Mouse (Mus musculus) cerebellum, adult 9-10 months (tissue): ENCODE results near the gene Gm49354.
"Not testable (repeated sequence)": the region's sequence is repeated elsewhere in the genome, so short reads cannot be mapped to it uniquely, and the experiment has no call there.

ENCODE experiments used
- DNase-seq: peaks from one replicate; pipeline ENCODE4 v3.0.0; 2022

Gene Gm49354

GRCm38 (mm10) chr13:59782145-59782544 is at the start of gene Gm49354:
Gene Gm49354, minus strand, starts transcription at chr13:59782245.
- no peak for DNase-seq

DNA sequence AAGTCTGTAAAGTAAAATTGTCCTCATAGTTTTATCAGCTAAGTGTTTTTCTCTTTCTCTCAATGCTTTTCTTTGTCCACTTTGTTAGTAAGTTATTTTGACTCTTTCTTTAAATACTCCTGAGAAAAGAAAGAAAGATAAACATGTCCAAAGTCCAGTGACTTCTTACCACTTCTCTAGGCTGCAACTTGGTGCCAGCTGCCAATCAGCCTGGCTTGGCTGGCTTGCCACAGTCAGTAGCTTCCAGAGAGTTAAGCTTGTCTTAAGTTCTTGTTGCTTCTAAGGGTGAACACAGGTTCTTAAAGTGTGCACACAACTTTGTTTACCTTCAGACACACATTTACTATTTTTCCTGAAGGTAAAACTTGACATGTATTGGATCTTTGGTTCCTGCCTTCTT is 43.9 kb upstream of the Gm49354 start:
- no peak for DNase-seq

- peak; percentile 90 for DNase-seq
These were observed 40.7 kb upstream of the Gm49354 start, which contains the start of gene Tut7 for GRCm38 (mm10) chr13:59822507-59823462. Gene Tut7, minus strand, starts transcription at chr13:59823147.

DNA sequence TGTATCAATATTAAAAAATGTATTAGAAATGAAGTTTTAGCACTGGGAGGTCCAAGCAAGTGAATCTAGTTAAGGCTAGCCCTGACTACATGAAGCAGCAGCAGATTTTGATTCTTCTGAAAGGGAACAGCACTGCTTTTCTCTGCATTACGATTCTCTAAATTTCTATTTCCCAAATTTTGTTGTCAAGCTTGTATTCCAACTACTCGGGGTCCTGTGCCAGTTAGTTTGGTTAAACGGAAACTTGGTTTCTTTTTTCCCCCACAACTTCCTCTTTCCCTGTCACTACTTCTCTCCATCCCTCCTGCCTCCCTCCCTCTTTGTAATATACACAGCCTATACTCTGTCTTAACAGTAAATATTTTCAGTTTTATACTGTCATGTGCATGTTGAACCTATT is 38.8 kb upstream of the Gm49354 start:
- DNase-seq: no peak

- no peak for DNase-seq
These were observed 38.1 kb upstream of the Gm49354 start for GRCm38 (mm10) chr13:59820114-59820513.

- DNase-seq: no peak
These were observed 35.3 kb upstream of the Gm49354 start for GRCm38 (mm10) chr13:59817352-59817751.

GRCm38 (mm10) chr13:59814109-59814591 is 32.1 kb upstream of the Gm49354 start:
- no peak for DNase-seq

- no peak for DNase-seq
These were observed 29.5 kb upstream of the Gm49354 start for GRCm38 (mm10) chr13:59811581-59811980.

DNA sequence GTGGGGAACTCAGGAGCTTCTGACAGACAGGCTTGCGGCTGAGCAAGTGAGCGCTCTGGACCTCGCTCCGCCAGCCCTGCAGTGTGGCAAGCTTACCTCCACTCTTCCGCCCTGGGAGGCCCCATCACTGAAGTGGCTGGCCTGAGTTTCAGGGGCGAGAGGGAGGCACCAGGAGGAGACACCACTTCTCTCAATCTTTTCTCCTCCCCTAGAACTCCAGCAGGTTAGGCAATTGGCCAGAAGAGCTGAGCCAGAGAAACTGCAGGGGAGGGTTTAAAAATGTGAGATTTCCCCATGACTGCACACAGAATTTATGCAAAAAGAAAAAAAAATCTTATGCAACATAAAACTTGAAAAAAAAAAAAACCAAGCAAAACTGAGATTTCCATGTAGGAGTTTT is 19.0 kb upstream of the Gm49354 start:
- no peak for DNase-seq

DNA sequence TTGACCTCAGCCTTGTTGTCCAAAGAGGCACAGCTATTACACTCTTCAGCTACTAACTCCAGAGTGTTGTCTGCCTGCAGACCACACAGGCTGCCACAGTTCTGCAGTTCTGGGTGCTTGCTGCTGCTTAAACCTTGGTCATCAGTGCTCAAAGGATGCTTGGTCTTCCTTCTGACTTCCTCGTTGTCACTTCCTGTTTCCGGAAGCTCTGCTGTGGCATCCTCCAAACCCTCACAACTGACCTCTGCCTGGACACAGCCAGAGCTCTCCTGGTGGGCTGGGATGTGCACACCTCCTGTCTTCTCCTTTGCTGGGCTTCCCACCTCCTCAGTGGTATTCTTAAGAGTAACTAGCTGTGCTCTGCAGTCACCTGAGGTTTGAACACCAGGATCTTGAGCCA is 18.0 kb upstream of the Gm49354 start:
- no peak for DNase-seq

DNA sequence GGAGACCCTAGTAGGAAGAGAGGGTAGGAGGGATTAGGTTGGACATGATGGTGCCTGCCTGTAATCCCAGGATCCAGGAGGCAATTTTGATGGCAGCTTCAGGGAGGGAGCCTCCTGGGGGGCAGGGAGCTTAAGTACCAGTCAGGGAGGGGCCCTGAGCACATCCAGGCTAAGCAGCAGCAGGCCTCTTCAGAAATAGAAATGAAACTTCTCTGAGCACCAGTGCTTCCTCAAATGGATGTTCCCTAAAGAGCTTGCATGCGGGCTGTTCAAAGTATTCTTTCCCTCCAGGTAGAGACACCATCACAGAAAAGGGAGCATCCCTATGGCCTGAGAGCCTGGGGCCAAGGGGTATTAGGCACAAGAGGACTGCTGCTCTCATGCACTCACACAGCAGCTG is 16.3 kb upstream of the Gm49354 start:
- DNase-seq: no peak

- DNase-seq: no peak
These were observed 14.4 kb upstream of the Gm49354 start for GRCm38 (mm10) chr13:59796466-59796848.

GRCm38 (mm10) chr13:59795807-59796465 is 13.9 kb upstream of the Gm49354 start:
- no peak for DNase-seq

DNA sequence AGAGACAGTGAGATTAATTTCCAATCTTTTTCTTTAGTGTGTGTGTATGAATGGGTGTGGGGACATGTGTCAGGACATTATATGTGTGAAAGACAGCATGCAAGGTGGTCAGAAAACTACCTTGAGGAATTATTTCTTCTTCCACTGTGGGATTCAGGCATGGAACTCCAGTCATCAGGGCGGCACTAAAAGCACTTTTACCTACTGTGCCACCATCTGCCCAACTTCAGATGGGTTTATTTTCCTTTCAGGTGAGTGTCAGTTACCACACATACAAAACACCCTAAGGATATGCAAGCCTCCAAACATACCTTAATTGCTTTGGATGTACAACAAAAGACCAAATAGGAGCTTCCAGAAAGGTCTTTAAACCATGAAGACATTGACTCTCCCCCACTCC is 12.7 kb upstream of the Gm49354 start:
- peak; percentile 54 for DNase-seq

DNA sequence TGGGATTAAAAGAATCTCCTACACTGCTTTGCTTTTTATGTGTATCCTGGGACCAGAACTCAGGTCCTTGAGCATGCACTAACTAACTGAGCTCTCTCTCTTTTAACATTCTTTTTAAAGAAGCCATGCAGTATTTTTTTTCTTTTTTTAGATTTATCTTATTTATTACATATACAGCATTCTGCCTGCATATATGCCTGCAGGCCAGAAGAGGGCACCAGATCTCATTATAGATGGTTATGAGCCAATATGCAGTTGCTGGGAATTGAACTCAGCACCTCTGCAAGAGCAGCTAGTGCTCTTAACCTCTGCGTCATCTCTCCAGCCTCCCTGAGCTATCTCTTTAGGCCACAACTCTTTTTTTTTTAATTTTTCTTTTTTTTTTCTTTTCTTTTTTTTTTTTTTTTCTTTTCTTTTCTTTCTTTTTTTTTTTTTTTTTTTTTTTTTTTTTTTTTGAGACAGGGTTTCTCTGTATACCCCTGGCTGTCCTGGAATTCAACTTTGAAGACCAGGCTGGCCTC is 2.2 kb downstream of the Gm49354 start:
- not testable (repeated sequence) for DNase-seq

DNA sequence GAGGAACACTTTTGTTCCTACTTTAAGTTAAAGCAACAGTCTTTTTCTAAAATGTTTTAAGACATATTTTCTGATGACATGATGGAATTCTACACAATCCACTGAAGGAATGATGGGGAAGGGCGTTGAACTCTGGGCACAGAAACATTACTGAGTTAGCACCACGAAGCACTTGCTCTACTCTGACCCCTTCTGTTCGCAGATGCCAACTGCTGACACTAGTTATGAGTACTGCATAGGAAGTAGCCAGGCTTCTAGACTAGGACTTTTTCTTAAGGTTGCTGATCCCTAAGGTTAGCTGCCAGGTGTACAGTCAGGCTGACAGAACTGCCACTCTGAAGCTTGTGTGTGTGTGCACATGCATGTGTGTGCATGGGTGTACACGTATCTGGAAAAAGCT is 2.8 kb downstream of the Gm49354 start:
- no peak for DNase-seq

GRCm38 (mm10) chr13:59775168-59775567 is 6.9 kb downstream of the Gm49354 start:
- no peak for DNase-seq

- DNase-seq: peak; percentile 55
These were observed 10.8 kb downstream of the Gm49354 start for GRCm38 (mm10) chr13:59771257-59771656.

GRCm38 (mm10) chr13:59770847-59771246 is 11.2 kb downstream of the Gm49354 start:
- peak; percentile 40 for DNase-seq

DNA sequence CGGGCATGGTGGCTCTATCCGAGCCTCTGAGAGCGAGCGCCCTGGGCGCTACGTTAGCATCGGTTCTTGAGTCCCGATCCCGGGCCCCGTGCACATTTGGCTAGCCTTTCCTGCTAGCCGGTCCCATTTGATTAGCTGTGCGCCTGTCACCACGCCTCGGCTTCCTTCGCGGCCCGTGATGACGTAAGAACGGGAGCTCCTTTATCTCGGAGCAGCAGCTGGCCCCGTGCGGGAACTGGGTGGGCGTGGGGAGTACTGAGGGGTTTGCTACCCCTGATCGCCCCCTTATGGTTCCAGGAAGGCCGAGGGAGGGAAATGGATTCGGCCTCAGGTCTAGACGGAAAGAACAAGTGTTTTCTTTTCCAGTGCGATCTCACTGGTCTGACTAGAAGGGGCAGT is 11.9 kb downstream of the Gm49354 start:
- DNase-seq: peak; percentile 85

GRCm38 (mm10) chr13:59769296-59770163 is 12.5 kb downstream of the Gm49354 start, which contains the start of gene Isca1:
Gene Isca1, minus strand, starts transcription at chr13:59769810.
- peak; percentile 99 for DNase-seq

DNA sequence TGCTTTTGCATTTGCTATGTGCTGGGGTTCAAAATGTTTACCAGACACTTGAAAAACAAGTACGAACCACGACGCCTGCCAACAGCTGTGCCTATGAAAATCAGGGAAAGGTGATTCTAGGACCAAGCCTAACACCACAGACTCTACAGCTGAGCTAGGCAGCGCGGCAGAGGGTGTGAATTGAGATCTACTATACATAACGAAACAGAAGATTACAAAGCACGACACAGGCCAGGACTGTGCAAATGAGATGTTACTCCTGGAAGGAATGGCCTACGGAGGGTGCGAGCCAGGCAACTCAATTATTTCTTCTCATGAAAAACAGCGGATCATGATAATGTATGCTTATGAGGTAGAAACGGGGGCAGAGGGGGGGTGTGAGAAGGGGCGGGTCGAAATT is 13.5 kb downstream of the Gm49354 start:
- peak; percentile 55 for DNase-seq
